ENCODE assay signal across 8 mouse cellular contexts in genomic region chr3:138053969-138054368, GRCm38 (mm10). TPM values are rescaled to one million over a fixed set of nuclear protein-coding genes. Genes with fewer than 3 reads are reported as not detected.
DNase-seq lines count a peak whose midpoint lies in the region; ATAC-seq and TF ChIP-seq lines count a peak whose summit lies in the region.

No protein-coding gene starts in this region.

- no peak for TF ChIP-seq CTCF in testis, adult 2 months (IDR thresholded peaks at IDR 0.05; ENCODE audit: control insufficient read depth, insufficient read depth, insufficient replicate concordance, low read depth, low read length)

- peak overlapping the region; percentile 78 for H3K9ac ChIP-seq in heart, embryonic 13.5 days

- no peak overlapping the region for H3K4me3 ChIP-seq in testis, adult 2 months (ENCODE audit: control insufficient read depth, low read depth, low read length)
- H3K4me3 ChIP-seq in heart, embryonic 13.5 days: peak overlapping the region; percentile 26; the same call in 1 of the 2 replicates

- no peaks in the 10 kb centered on the region for H3K4me1 ChIP-seq in testis, adult 2 months (ENCODE audit: control insufficient read depth, insufficient read depth, low read length)
- peaks cover 66% of the 10 kb centered on the region for H3K4me1 ChIP-seq in heart, embryonic 13.5 days

- H3K36me3 ChIP-seq in testis, adult 2 months (ENCODE audit: control insufficient read depth, insufficient read depth, low read length): no peaks in the 10 kb centered on the region
- no peaks in the 10 kb centered on the region for H3K36me3 ChIP-seq in heart, embryonic 13.5 days

- H3K27me3 ChIP-seq in testis, adult 2 months (ENCODE audit: control insufficient read depth, insufficient read depth, low read length): no peaks in the 10 kb centered on the region
- H3K27me3 ChIP-seq in heart, embryonic 13.5 days (replicated peaks): no peaks in the 10 kb centered on the region

- H3K4me2 ChIP-seq in heart, embryonic 13.5 days: peak overlapping the region; percentile 60

- no peak for TF ChIP-seq POLR2A in testis, adult 2 months (IDR thresholded peaks at IDR 0.05; ENCODE audit: control insufficient read depth, low read depth, low read length)

- ATAC-seq in heart, embryonic 13.5 days (ENCODE audit: extremely low read depth, insufficient number of reproducible peaks, low FRiP score, low TSS enrichment): peak; percentile 77; the same call in 1 of the 2 replicates

- DNase-seq in cerebellum, postnatal 25 days: peak; percentile 25 to 38
- no peak for DNase-seq in cerebellum, adult 9-11 months
- no peak for DNase-seq in testis, postnatal 14 days (ENCODE audit: low spot score)
- no peak for DNase-seq in ovary, postnatal 14 days (ENCODE audit: low spot score)
- no peak for DNase-seq in layer of hippocampus, adult 11-12 months (ENCODE audit: low spot score)
- DNase-seq in thymus, postnatal 14 days: no peak

- 0 out of 2 replicates have a peak overlapping the region, but pooled peaks have one; percentile 8 for H3K27ac ChIP-seq in testis, adult 2 months (ENCODE audit: control insufficient read depth, insufficient read depth, low read depth, low read length)
- peak overlapping the region; percentile 99 for H3K27ac ChIP-seq in heart, embryonic 13.5 days (replicated peaks)

- H3K9me3 ChIP-seq in heart, embryonic 13.5 days: no peaks in the 10 kb centered on the region

- 6% methylated on average over 4 of the region's 4 CpGs for WGBS in heart, embryonic 13.5 days

RNA-seq across cellular contexts. Expression of gene 1110002E22Rik, which starts 10.9 kb away (rescaled TPM):
- polyA plus RNA-seq in testis, adult 2 months (2012; rRNA removed): 0.01 TPM in 1 of 2 replicates, not detected in the other
- polyA plus RNA-seq in heart, embryonic 13.5 days (2015; fragmentation: Nextera tagmentation; extraction: Ambion mirVana): 9.4 and 11.1 TPM in 2 replicates

RNA-seq across cellular contexts. Expression of gene Gm5105, which starts 13.2 kb away (rescaled TPM):
- polyA plus RNA-seq in testis, adult 2 months (2012; rRNA removed): not detected in 2 replicates
- polyA plus RNA-seq in heart, embryonic 13.5 days (2015; fragmentation: Nextera tagmentation; extraction: Ambion mirVana): 0.36 and 0.56 TPM in 2 replicates

Comparison
In these comparisons a context has a peak if more than half of its experiments do, and no peak if none do; other contexts are left out.
1. DNase-seq: peak in cerebellum, postnatal 25 days (2 of 2); none in cerebellum, adult 9-11 months (single experiment), testis, postnatal 14 days (single experiment), ovary, postnatal 14 days (single experiment), layer of hippocampus, adult 11-12 months (single experiment) and thymus, postnatal 14 days (single experiment).
2. RNA of gene 1110002E22Rik, which starts 10.9 kb away (polyA plus RNA-seq): 9.4 to 11.1 TPM in heart, embryonic 13.5 days; 0.01 TPM in testis, adult 2 months; every median in the first group is over 10 times any median in the second.